Mouse (Mus musculus) heart, postnatal 0 days (tissue): ENCODE measurements around the gene Slc45a2.

ENCODE experiments used
- CTCF ChIP-seq: IDR thresholded peaks from 2 replicates; pipeline ENCODE4 v1.5.1; 2016; ENCODE audit warnings: antibody characterized with exemption, control low read depth, low read depth
- EP300 ChIP-seq: IDR thresholded peaks from 2 replicates; pipeline ENCODE4 v1.6.1; 2016; ENCODE audit warnings: antibody characterized with exemption, low read depth

- no peak for TF ChIP-seq CTCF
- TF ChIP-seq EP300: no peak
Observed at GRCm38 (mm10) chr15:11075726-11076361, 75.3 kb downstream of the Slc45a2 start.
